22 mouse cellular contexts compared by ENCODE assay signal in the genomic region with DNA sequence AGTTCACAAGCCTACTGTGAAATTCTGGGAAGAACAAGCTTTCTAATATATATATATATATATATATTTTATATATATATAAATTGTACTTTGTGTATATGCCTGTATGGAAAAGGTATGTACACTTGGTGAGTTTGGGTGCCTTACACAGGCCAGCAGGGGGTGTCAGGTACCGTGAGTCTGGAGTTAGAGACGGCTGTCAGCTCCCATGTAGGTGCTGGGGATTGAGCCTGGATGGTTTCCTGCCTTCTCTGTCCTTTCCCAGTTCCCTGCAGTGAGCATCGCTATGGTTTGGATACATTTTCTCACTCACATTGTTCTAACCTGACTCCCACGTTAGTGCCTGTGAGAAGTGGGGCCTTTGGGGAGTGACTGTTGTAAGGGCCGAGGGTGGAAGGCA. TPM values are rescaled to one million over a fixed set of nuclear protein-coding genes. Genes with fewer than 3 reads are reported as not detected.
DNase-seq lines count a peak whose midpoint lies in the region; ATAC-seq and TF ChIP-seq lines count a peak whose summit lies in the region.
"Had no signal": no experiment of that assay in that cellular context is flagged by ENCODE, and none has a peak within 500 bp of the region (broad histone marks: within the 10 kb centered on the region; RNA-seq: fewer than 3 reads in every experiment).

No protein-coding gene starts in this region.

- TF ChIP-seq CTCF in layer of hippocampus, adult 2 months (conservative IDR thresholded peaks at IDR 0.05), result peak; percentile 28
- 0 out of 2 replicates have a peak, but pooled peaks have one; percentile 6 for TF ChIP-seq CTCF in midbrain, postnatal 0 days (IDR thresholded peaks at IDR 0.05)

- no peak overlapping the region for H3K4me3 ChIP-seq in layer of hippocampus, adult 2 months
- H3K4me3 ChIP-seq in midbrain, postnatal 0 days (ENCODE audit: low read depth, low read length), result no peak overlapping the region
- no peak overlapping the region for H3K4me3 ChIP-seq in midbrain, embryonic 15.5 days
- H3K4me3 ChIP-seq in heart, embryonic 11.5 days (ENCODE audit: low read depth, low read length), result no peak overlapping the region
- H3K4me3 ChIP-seq: embryonic facial prominence, embryonic 13.5 days; forebrain, embryonic 12.5 days; heart, embryonic 10.5 days; heart, embryonic 15.5 days; hindbrain, embryonic 13.5 days had no signal

- H3K4me2 ChIP-seq in midbrain, postnatal 0 days (ENCODE audit: low read depth, low read length, poor library complexity, severe bottlenecking), result no peak overlapping the region
- H3K4me2 ChIP-seq in midbrain, embryonic 15.5 days, result no peak overlapping the region
- no peak overlapping the region for H3K4me2 ChIP-seq in heart, embryonic 11.5 days
- H3K4me2 ChIP-seq: embryonic facial prominence, embryonic 13.5 days; forebrain, embryonic 12.5 days; heart, embryonic 15.5 days; hindbrain, embryonic 13.5 days had no signal

- no peaks in the 10 kb centered on the region for H3K4me1 ChIP-seq in midbrain, postnatal 0 days (ENCODE audit: insufficient read depth, low read length)
- H3K4me1 ChIP-seq in midbrain, embryonic 15.5 days, result peaks cover 11% of the 10 kb centered on the region; the same call in 1 of the 2 replicates
- H3K4me1 ChIP-seq in heart, embryonic 11.5 days (ENCODE audit: control insufficient read depth, insufficient read depth, low read length), result 0 out of 2 replicates have a peak, but pooled peaks cover 6% of the 10 kb centered on the region

- no peaks in the 10 kb centered on the region for H3K36me3 ChIP-seq in midbrain, postnatal 0 days (ENCODE audit: insufficient read depth, low read length)
- no peaks in the 10 kb centered on the region for H3K36me3 ChIP-seq in midbrain, embryonic 15.5 days (replicated peaks)
- H3K36me3 ChIP-seq in heart, embryonic 11.5 days (ENCODE audit: control insufficient read depth, insufficient read depth, low read length), result no peaks in the 10 kb centered on the region
- H3K36me3 ChIP-seq: embryonic facial prominence, embryonic 13.5 days; forebrain, embryonic 12.5 days; heart, embryonic 10.5 days; heart, embryonic 15.5 days; hindbrain, embryonic 13.5 days had no signal

- no peak overlapping the region for H3K9ac ChIP-seq in midbrain, postnatal 0 days (replicated peaks; ENCODE audit: low read length, poor library complexity, severe bottlenecking)
- no peak overlapping the region for H3K9ac ChIP-seq in midbrain, embryonic 15.5 days
- H3K9ac ChIP-seq in heart, embryonic 11.5 days (ENCODE audit: low read depth, low read length), result no peak overlapping the region
- H3K9ac ChIP-seq: embryonic facial prominence, embryonic 13.5 days; forebrain, embryonic 12.5 days; heart, embryonic 15.5 days; hindbrain, embryonic 13.5 days had no signal

- DNase-seq in layer of hippocampus, adult 2 months (ENCODE audit: low spot score in 2 of 2), result no peak
- no peak for DNase-seq in layer of hippocampus, postnatal 36 days
- no peak for DNase-seq in midbrain, postnatal 0 days (ENCODE audit: low spot score)
- DNase-seq in R1 (ENCODE audit: low read depth, low spot score), result peak; percentile 52
- DNase-seq in spleen, postnatal 4 days (ENCODE audit: low spot score in 2 of 2), result no peak
- DNase-seq: adrenal gland, postnatal 10 days; cerebellum, adult 11-12 months; cerebellum, adult 9-10 months; cerebellum, postnatal 25 days; gastrocnemius, postnatal 36 days; heart, adult 11 months; heart, postnatal 14 days had no signal

- H3K27ac ChIP-seq in layer of hippocampus, adult 2 months, result no peak overlapping the region
- H3K27ac ChIP-seq in midbrain, postnatal 0 days (ENCODE audit: low read depth, low read length), result no peak overlapping the region
- no peak overlapping the region for H3K27ac ChIP-seq in midbrain, embryonic 15.5 days
- no peak overlapping the region for H3K27ac ChIP-seq in heart, embryonic 11.5 days (ENCODE audit: low read depth, low read length)
- H3K27ac ChIP-seq: embryonic facial prominence, embryonic 13.5 days; forebrain, embryonic 12.5 days; heart, embryonic 10.5 days; heart, embryonic 15.5 days; hindbrain, embryonic 13.5 days; hindbrain, postnatal 0 days had no signal

- ATAC-seq in midbrain, postnatal 0 days (ENCODE audit: low FRiP score), result no peak
- no peak for ATAC-seq in midbrain, embryonic 15.5 days (replicated peaks)
- ATAC-seq in heart, embryonic 11.5 days (replicated peaks; ENCODE audit: insufficient number of reproducible peaks, low FRiP score, low TSS enrichment), result no peak
- ATAC-seq: hindbrain, postnatal 0 days; Patski had no signal

- H3K27me3 ChIP-seq in midbrain, postnatal 0 days (ENCODE audit: insufficient read depth, low read length), result no peaks in the 10 kb centered on the region
- no peaks in the 10 kb centered on the region for H3K27me3 ChIP-seq in midbrain, embryonic 15.5 days (replicated peaks)
- H3K27me3 ChIP-seq in heart, embryonic 11.5 days (ENCODE audit: control insufficient read depth, insufficient read depth, low read length), result no peaks in the 10 kb centered on the region
- H3K27me3 ChIP-seq: CH12.LX; embryonic facial prominence, embryonic 13.5 days; forebrain, embryonic 12.5 days; heart, embryonic 15.5 days; hindbrain, embryonic 13.5 days; Patski had no signal

- no peaks in the 10 kb centered on the region for H3K9me3 ChIP-seq in midbrain, postnatal 0 days (ENCODE audit: low read length)
- no peaks in the 10 kb centered on the region for H3K9me3 ChIP-seq in midbrain, embryonic 15.5 days
- H3K9me3 ChIP-seq in heart, embryonic 11.5 days (replicated peaks; ENCODE audit: control insufficient read depth, low read length), result no peaks in the 10 kb centered on the region
- H3K9me3 ChIP-seq: embryonic facial prominence, embryonic 13.5 days; forebrain, embryonic 12.5 days; heart, embryonic 10.5 days; heart, embryonic 15.5 days; hindbrain, embryonic 13.5 days had no signal

- 75% methylated on average over 5 of the region's 5 CpGs for WGBS in midbrain, postnatal 0 days
- WGBS in midbrain, embryonic 15.5 days, result 69% methylated on average over 5 of the region's 5 CpGs
- WGBS in heart, embryonic 11.5 days (ENCODE audit: insufficient replicate concordance), result 57% methylated on average over 5 of the region's 5 CpGs

RNA-seq across cellular contexts. Expression of a gene that starts 38.4 kb away (rescaled TPM):
- 1,000 to 10,000 TPM in 1 of 2 experiments, 100 to 1,000 TPM in 1; 932 to 1,022 TPM for total RNA-seq in layer of hippocampus, adult 2 months (2021)
- total RNA-seq in layer of hippocampus, postnatal 36 days (2021), result 100 to 1,000 TPM; 921 to 999 TPM
- total RNA-seq in midbrain, postnatal 0 days (2014; rRNA removed), result 555 and 595 TPM in 2 replicates
- polyA plus RNA-seq in midbrain, postnatal 0 days (2015; fragmentation: Nextera tagmentation; extraction: Ambion mirVana), result 612 and 651 TPM in 2 replicates
- polyA plus RNA-seq in midbrain, embryonic 15.5 days (2015; fragmentation: Nextera tagmentation; extraction: Ambion mirVana), result 613 and 619 TPM in 2 replicates
- polyA plus RNA-seq in heart, embryonic 11.5 days (2014; fragmentation: Nextera tagmentation; extraction: Ambion mirVana), result 1,014 and 1,054 TPM in 2 replicates
